Mouse (Mus musculus) cortical plate, adult 2 months (tissue): ENCODE measurements around the gene Nrxn2. TPM values are rescaled to one million over a fixed set of nuclear protein-coding genes. Genes with fewer than 3 reads are reported as not detected.

Experiments used
- H3K27ac ChIP-seq: fragments of 200-500 bp; 2 replicates; pipeline ENCODE4 v1.5.1; 2012; ENCODE audit warnings: low read length, control low read depth, inconsistent platforms; ENCODE audit not compliant: insufficient read depth
- H3K4me1 ChIP-seq: fragments of 200-500 bp; 2 replicates; pipeline ENCODE4 v1.6.1; 2011; ENCODE audit warnings: low read length; ENCODE audit not compliant: control insufficient read depth, insufficient read depth
- H3K4me3 ChIP-seq: fragments of 200-500 bp; 2 replicates; pipeline ENCODE4 v1.5.1; 2011; ENCODE audit warnings: mild to moderate bottlenecking, low read length, control low read depth; ENCODE audit not compliant: insufficient read depth
- CTCF ChIP-seq: fragments of 200-500 bp; IDR thresholded peaks from 2 replicates; pipeline ENCODE4 v1.5.1; 2011; ENCODE audit warnings: mild to moderate bottlenecking, control low read depth, low read length; ENCODE audit not compliant: insufficient read depth; ENCODE audit errors: extremely low read depth
- POLR2A ChIP-seq: fragments of 200-500 bp; IDR thresholded peaks from 2 replicates; pipeline ENCODE4 v1.6.1; 2011; ENCODE audit warnings: mild to moderate bottlenecking, low read length, control low read depth; ENCODE audit not compliant: insufficient read depth; ENCODE audit errors: extremely low read depth
- polyA plus RNA-seq: library from polyadenylated mRNA; depleted of rRNA; stranded (reverse); fragments of >200 nt; gene quantifications from 2 replicates; pipeline ENCODE4 v1.2.3, GENCODE M21; 2012

Nrxn2 gene
- polyA plus RNA-seq, 1 experiment: 279 TPM

GRCm38 (mm10) chr19:6541521-6541920 is 123.0 kb downstream of the Nrxn2 start:
- Histone ChIP-seq H3K27ac (no peak overlapping the region), H3K4me3 (no peak overlapping the region), H3K4me1 (no peaks in the 10 kb centered on the region)
- no peak for TF ChIP-seq CTCF
- TF ChIP-seq POLR2A: no peak

GRCm38 (mm10) chr19:6542367-6543034 is 124.0 kb downstream of the Nrxn2 start, which contains the start of gene Slc22a12:
TSS of gene Slc22a12 (minus strand) at chr19:6543032.
- no peak within 1 kb of the TSS for H3K27ac ChIP-seq
- H3K4me1 ChIP-seq: no peaks in the 10 kb centered on the region
- no peak within 1 kb of the TSS for H3K4me3 ChIP-seq
- TF ChIP-seq POLR2A (no peak), CTCF (no peak)

GRCm38 (mm10) chr19:6543035-6543383 is 124.5 kb downstream of the Nrxn2 start:
- Histone ChIP-seq H3K4me3 (no peak overlapping the region), H3K27ac (no peak overlapping the region), H3K4me1 (no peaks in the 10 kb centered on the region)
- TF ChIP-seq POLR2A (no peak), CTCF (no peak)

- no peak overlapping the region for H3K27ac ChIP-seq
- H3K4me1 ChIP-seq: no peaks in the 10 kb centered on the region
- TF ChIP-seq CTCF: no peak
- TF ChIP-seq POLR2A: no peak
- no peak overlapping the region for H3K4me3 ChIP-seq
These were observed 125.0 kb downstream of the Nrxn2 start for GRCm38 (mm10) chr19:6543518-6543917.

GRCm38 (mm10) chr19:6544712-6545111 is 126.2 kb downstream of the Nrxn2 start:
- no peak overlapping the region for H3K4me3 ChIP-seq
- no peak for TF ChIP-seq POLR2A
- TF ChIP-seq CTCF: no peak
- H3K27ac ChIP-seq: no peak overlapping the region
- peaks cover under 1% of the 10 kb centered on the region for H3K4me1 ChIP-seq

- no peak overlapping the region for H3K4me3 ChIP-seq
- peaks cover 4% of the 10 kb centered on the region for H3K4me1 ChIP-seq
- TF ChIP-seq CTCF: no peak
- H3K27ac ChIP-seq: no peak overlapping the region
These were observed 127.0 kb downstream of the Nrxn2 start for GRCm38 (mm10) chr19:6545481-6545880.

- no peak overlapping the region for H3K27ac ChIP-seq
- no peak overlapping the region for H3K4me3 ChIP-seq
- no peak for TF ChIP-seq POLR2A
- TF ChIP-seq CTCF: no peak
- peaks cover 4% of the 10 kb centered on the region for H3K4me1 ChIP-seq
These were observed 127.6 kb downstream of the Nrxn2 start for GRCm38 (mm10) chr19:6546096-6546495.

- H3K4me1 ChIP-seq: peaks cover 4% of the 10 kb centered on the region
- no peak for TF ChIP-seq POLR2A
- no peak overlapping the region for H3K4me3 ChIP-seq
- H3K27ac ChIP-seq: no peak overlapping the region
These were observed 129.3 kb downstream of the Nrxn2 start for GRCm38 (mm10) chr19:6547801-6548200.

- Histone ChIP-seq H3K27ac (no peak overlapping the region), H3K4me3 (no peak overlapping the region), H3K4me1 (peaks cover 4% of the 10 kb centered on the region)
- TF ChIP-seq CTCF (no peak), POLR2A (no peak)
These were observed 130.2 kb downstream of the Nrxn2 start for GRCm38 (mm10) chr19:6548431-6549410.

- Histone ChIP-seq H3K4me3 (no peak overlapping the region), H3K4me1 (peaks cover 4% of the 10 kb centered on the region), H3K27ac (no peak overlapping the region)
- TF ChIP-seq POLR2A (no peak), CTCF (no peak)
These were observed 131.0 kb downstream of the Nrxn2 start for GRCm38 (mm10) chr19:6549566-6549965.
